Mouse (Mus musculus) stomach, postnatal 0 days (tissue): ENCODE results near the gene Gm10401.

Source experiments
- CTCF ChIP-seq: IDR thresholded peaks from 2 replicates; pipeline ENCODE4 v1.5.1; 2016; ENCODE audit warnings: antibody characterized with exemption, low read depth, mild to moderate bottlenecking, moderate library complexity
- EP300 ChIP-seq: optimal IDR thresholded peaks from 2 replicates; pipeline ENCODE3; 2016; ENCODE audit warnings: antibody characterized with exemption

DNA sequence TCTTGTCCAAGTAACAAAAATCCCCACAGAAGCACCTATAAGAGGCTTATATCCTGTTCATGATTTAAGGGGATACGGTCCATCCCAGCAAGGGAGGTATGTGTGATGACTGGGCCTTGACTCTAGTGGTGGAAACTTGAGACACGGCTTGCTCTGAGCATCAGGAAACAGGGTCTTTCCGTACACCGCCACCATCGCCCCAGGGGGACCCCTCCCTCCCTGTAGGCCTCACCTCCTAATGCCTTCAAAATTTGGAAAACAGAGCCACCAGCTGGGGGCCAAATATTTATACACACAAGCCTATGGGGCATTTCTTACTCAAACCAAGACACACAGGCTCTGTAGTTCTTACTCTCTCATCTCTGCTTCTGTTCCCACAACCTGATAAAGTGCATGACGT lies 6.3 kb downstream of the Gm10401 start:
- TF ChIP-seq EP300 (no peak), CTCF (no peak)
